Mouse (Mus musculus): Measurements from ENCODE around the gene Pde10a.

Pde10a gene

GRCm38 (mm10) chr17:8888639-8889038 is 363.5 kb downstream of the Pde10a start:
- no peak for DNase-seq (ENCODE audit: low read depth, low spot score)

- DNase-seq (ENCODE audit: low read depth, low spot score) = no peak
Measured at GRCm38 (mm10) chr17:8892193-8892985, 367.2 kb downstream of the Pde10a start.

GRCm38 (mm10) chr17:8895991-8896390 is 370.8 kb downstream of the Pde10a start:
- no peak for DNase-seq (ENCODE audit: low read depth, low spot score)

- no peak for DNase-seq (ENCODE audit: low read depth, low spot score)
Measured at GRCm38 (mm10) chr17:8897749-8898148, 372.6 kb downstream of the Pde10a start.

- DNase-seq (ENCODE audit: low read depth, low spot score) = no peak
Measured at GRCm38 (mm10) chr17:8898221-8898620, 373.0 kb downstream of the Pde10a start.

- DNase-seq (ENCODE audit: low read depth, low spot score) = no peak
Measured at GRCm38 (mm10) chr17:8899212-8899611, 374.0 kb downstream of the Pde10a start.

GRCm38 (mm10) chr17:8903555-8904283 is 378.5 kb downstream of the Pde10a start:
- no peak for DNase-seq (ENCODE audit: low read depth, low spot score)

- DNase-seq (ENCODE audit: low read depth, low spot score) = no peak
Measured at GRCm38 (mm10) chr17:8910571-8910970, 385.4 kb downstream of the Pde10a start.

GRCm38 (mm10) chr17:8912933-8913332 is 387.8 kb downstream of the Pde10a start:
- no peak for DNase-seq (ENCODE audit: low read depth, low spot score)

GRCm38 (mm10) chr17:8915693-8916092 is 390.5 kb downstream of the Pde10a start:
- no peak for DNase-seq (ENCODE audit: low read depth, low spot score)

- DNase-seq (ENCODE audit: low read depth, low spot score) = no peak
Measured at GRCm38 (mm10) chr17:8923074-8923473, 397.9 kb downstream of the Pde10a start.

- DNase-seq (ENCODE audit: low read depth, low spot score) = no peak
Measured at GRCm38 (mm10) chr17:8923727-8924126, 398.6 kb downstream of the Pde10a start.

GRCm38 (mm10) chr17:8925819-8926383 is 400.7 kb downstream of the Pde10a start:
- no peak for DNase-seq (ENCODE audit: low read depth, low spot score)

GRCm38 (mm10) chr17:8928560-8928959 is 403.4 kb downstream of the Pde10a start:
- DNase-seq (ENCODE audit: low read depth, low spot score) = no peak

GRCm38 (mm10) chr17:8929636-8930035 is 404.5 kb downstream of the Pde10a start:
- DNase-seq (ENCODE audit: low read depth, low spot score) = no peak

- no peak for DNase-seq (ENCODE audit: low read depth, low spot score)
Measured at GRCm38 (mm10) chr17:8935604-8936003, 410.4 kb downstream of the Pde10a start.

GRCm38 (mm10) chr17:8936603-8937002 is 411.4 kb downstream of the Pde10a start:
- peak; percentile 37 for DNase-seq (ENCODE audit: low read depth, low spot score)

- DNase-seq (ENCODE audit: low read depth, low spot score) = no peak
Measured at GRCm38 (mm10) chr17:8951588-8951987, 426.4 kb downstream of the Pde10a start.

- DNase-seq (ENCODE audit: low read depth, low spot score) = no peak
Measured at GRCm38 (mm10) chr17:8952951-8953350, 427.8 kb downstream of the Pde10a start.

- DNase-seq (ENCODE audit: low read depth, low spot score) = no peak
Measured at GRCm38 (mm10) chr17:8958125-8958524, 433.0 kb downstream of the Pde10a start.

- DNase-seq (ENCODE audit: low read depth, low spot score) = no peak
Measured at GRCm38 (mm10) chr17:8960386-8960785, 435.2 kb downstream of the Pde10a start.

GRCm38 (mm10) chr17:8961097-8961496 is 435.9 kb downstream of the Pde10a start:
- DNase-seq (ENCODE audit: low read depth, low spot score) = no peak

- no peak for DNase-seq (ENCODE audit: low read depth, low spot score)
Measured at GRCm38 (mm10) chr17:8961644-8962043, 436.5 kb downstream of the Pde10a start.

Data from embryo, embryonic 11.5 days (tissue).